Mouse (Mus musculus): ENCODE data around the gene Hist1h2bc.
"Not testable (repeated sequence)": the region's sequence is repeated elsewhere in the genome, so short reads cannot be mapped to it uniquely, and the experiment has no call there.

Gene Hist1h2bc

DNA sequence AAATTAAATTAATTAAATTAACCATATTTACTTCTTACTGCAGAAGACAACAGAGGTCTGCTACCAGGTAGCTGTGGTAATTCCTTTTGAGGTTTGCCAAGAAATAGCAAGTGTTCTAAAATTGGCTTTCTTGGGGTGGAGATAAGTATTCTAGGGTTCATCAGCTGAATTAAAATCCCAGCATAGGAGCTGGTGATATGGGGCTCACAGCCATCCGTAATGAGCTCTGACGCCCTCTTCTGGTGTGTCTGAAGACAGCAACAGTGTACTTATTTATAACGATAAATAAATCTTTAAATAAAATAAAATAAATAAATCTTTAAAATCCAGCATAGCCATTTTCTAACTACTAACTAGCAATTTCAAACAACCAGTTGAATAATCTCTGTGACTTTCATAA, 15.8 kb downstream of the Hist1h2bc start:
- no peak for DNase-seq (ENCODE audit: low read depth, low spot score)

DNA sequence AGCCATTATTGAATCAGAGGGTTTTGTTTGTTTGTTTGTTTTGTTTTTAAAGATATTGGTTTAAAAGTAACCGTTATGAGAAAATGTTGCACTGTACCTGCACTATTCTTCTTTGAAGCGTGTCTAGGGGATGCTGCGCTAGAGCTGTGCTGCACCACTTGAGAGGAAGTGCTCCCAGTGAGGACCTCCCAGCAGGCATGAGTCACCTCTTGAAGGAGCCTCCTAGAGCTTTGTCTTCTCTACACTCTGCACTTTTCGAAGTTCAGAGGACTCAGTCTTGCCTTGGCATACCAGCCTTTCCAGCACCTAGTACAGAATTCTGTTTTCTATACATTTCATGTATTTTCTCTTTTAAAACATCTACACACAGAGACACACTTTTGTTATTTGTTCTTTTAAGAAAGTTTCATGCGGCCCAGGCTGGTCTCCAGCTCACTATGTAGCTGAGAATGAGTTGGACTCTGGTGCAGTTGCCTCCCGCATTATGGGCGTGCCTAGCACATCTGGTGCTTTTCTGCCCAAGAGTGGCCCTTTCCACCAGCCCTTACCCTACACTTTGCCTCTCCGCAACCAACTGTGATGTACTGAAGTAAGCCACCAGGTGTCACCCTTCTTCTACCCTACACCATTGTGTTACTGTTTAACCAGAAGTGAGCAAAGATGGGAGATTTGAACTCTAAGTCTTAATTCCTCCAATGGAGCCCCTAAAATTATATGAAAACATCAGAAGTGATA, 17.0 kb downstream of the Hist1h2bc start:
- DNase-seq (ENCODE audit: low read depth, low spot score), result peak; percentile 75

DNA sequence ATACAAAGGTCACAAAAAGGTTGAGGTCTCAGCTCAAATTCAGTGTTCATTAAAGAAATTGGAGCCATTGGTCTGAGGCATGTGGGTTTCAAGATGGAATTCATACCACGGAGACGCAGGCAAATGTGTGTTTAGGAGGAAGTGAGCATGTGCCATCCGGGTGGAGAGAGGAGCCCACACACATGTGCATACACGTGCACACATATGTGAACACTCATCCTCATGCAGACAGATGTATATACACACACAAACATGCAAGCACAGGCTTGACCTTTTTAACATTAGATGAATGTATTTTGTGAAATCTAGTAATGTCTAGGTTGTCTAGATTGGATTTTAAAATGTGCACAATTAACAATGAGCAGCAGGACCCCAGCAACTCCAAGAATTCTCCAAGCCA, 18.2 kb downstream of the Hist1h2bc start:
- no peak for DNase-seq (ENCODE audit: low read depth, low spot score)

DNA sequence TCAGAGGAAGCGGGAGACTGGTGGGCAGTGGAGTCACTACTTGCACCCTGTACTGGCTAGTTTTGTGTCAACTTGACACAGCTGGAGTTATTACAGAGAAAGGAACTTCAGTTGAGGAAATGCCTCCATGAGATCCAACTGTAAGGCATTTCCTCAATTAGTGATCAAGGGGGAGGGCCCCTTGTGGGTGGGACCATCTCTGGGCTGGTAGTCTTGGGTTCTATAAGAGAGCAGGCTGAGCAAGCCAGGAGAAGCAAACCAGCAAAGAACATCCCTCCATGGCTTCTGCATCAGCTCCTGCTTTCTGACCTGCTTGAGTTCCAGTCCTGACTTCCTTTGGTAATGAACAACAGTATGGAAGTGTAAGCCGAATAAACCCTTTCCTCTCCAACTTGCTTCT, 18.8 kb downstream of the Hist1h2bc start:
- not testable (repeated sequence) for DNase-seq (ENCODE audit: low read depth, low spot score)

DNA sequence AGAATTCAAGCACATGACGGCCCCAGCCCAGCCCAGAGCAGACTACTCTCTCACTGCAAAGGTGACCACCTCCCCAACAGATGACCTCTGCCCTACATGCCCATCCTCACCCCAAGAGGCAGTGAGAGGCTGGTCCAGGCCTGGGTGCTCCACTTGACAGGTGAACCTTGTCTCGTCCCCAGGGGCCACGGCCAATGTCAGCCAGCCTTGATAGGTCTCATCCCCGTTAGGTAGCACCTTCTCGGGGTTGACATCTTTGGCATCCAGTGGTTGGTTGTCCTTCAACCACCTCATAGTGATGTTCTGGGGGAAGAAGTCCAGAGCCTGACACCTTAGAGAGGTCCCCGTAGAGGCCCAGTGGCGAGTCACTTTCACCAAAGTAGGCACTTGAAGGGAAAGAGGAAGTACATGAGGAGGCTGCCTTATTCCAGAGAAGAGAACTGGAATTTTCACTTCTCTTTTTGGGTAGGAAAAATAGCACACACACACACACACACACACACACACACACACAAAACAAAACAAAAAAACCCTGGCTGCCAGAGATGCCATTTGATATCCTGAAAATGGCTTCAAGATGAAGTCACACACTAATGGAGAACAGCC, 21.9 kb downstream of the Hist1h2bc start:
- no peak for DNase-seq (ENCODE audit: low read depth, low spot score)

DNA sequence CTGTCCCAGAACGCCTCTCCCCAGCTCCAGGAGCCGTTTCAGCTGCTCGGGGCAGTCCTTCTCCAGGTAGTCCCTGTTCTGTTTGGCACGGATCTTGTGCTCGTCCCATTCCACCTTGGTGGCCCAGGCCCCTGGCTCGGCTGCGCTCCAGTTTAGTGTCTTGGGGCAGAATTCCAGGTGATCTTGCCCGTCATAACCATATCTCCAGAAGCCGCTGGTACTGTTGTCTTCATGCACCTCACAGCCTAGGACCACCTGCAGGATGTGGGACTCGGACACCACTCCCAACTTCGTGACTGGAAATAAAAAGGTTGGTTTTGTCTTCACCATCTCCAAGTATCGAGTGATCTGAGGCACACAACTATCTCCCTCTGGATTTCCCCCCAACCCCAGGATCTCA, 22.8 kb downstream of the Hist1h2bc start:
- DNase-seq (ENCODE audit: low read depth, low spot score), result no peak

DNA sequence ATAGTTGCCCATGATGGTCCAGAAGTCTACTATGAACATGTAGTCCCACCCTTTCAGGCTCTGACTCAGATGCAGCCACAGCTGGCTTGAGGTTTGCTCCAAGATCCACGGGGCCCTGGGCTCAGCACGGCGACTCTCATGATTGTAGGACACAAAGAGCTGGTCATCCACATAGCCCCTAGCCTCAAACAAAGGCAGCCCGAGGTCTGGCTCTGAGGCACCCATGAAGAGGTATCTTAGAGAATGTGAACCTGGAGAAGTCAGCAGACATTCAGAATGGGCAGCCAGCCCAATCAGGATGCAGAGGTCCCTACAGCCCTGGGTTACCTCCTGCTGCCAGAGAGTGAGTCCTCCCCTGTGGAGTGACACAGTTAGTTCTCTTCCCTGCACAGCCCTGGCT, 24.0 kb downstream of the Hist1h2bc start:
- DNase-seq (ENCODE audit: low read depth, low spot score), result no peak

DNA sequence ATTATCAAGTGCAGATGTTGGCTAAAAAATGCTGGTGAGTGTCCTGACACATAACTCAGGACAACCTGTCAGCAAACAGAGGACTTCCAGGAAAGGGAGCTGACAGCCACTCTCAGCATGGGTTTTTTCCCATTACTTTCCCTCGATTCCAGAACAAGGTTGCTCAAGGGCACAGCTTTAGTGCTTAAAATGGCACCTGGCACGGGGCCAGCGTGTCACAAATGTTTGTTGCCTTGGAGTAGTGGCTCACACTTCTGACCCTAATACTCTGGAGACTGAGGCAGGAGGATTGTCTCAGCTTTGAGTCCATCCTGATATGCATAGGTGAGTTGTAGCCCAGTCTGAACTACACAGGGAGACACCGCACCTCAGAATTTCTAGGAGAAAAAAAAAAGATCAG, 24.7 kb downstream of the Hist1h2bc start:
- DNase-seq (ENCODE audit: low read depth, low spot score), result no peak

DNA sequence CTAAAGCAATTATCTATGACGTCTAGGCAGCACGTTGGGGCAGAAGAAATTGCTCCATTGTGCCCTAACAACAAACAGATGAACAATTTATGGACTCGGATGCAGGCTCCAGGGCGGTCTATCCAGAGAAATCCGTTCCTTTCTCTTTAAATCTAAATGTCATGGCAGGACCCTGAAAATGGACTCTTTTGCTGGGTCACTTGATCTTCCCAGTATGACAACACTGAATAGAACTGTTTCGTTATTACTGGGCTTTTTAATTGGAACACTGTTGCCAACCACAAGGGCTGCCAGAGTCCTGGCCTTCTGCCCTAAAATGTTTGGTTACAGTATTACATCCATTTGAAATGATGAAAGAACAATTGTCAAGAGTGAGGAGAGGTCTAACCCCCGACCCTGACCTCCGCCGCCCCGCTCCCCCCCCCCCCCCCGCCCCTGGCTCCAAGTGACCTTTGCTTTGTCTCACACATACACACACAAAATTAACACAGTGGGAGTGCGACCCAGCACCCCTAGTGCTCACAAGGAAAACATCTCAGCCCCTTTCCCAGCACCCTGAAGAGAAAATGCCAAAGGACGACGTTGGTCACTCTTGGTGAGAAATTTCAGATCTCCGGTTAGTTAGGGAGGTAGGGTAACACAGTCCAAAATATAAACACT, 25.8 kb downstream of the Hist1h2bc start:
- DNase-seq (ENCODE audit: low read depth, low spot score), result no peak

DNA sequence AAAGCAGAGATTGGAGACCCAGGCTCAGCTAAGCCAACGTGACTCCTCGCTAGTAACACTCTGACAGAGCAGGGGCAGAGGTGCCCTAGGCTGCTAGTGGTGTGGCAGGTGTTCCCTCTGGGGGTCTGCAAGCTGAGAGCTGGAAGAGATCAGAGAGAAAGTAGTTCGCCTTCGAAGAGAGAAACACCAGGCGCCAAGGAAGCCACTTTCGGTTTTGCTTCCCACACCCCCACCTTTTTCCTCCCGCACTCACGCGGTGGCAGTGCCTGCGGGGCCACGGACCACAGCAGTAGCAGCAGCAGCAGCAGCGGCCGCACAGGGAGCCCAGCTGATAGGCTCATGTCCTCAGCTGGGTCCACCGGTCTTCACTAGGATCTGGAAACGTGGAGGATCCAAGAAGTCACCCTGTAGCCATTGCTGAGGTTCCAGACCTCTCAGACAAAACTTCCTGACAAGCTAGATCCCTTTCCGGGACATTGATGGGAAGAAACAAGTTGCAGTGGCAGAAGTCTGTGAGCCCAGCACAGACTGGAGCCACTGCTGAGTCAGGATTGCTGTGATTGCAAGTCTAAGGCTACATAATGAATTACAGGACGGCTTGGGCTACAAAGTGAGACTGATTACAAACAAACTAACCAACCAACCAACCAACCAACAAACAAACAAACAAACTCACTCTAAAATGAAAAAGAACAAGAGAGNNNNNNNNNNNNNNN, 26.5 kb downstream of the Hist1h2bc start, which contains the start of gene Hfe:
TSS of gene Hfe (minus strand) at position 481 of the 716 bp plus-strand sequence.
- no peak for DNase-seq (ENCODE audit: low read depth, low spot score)

DNA sequence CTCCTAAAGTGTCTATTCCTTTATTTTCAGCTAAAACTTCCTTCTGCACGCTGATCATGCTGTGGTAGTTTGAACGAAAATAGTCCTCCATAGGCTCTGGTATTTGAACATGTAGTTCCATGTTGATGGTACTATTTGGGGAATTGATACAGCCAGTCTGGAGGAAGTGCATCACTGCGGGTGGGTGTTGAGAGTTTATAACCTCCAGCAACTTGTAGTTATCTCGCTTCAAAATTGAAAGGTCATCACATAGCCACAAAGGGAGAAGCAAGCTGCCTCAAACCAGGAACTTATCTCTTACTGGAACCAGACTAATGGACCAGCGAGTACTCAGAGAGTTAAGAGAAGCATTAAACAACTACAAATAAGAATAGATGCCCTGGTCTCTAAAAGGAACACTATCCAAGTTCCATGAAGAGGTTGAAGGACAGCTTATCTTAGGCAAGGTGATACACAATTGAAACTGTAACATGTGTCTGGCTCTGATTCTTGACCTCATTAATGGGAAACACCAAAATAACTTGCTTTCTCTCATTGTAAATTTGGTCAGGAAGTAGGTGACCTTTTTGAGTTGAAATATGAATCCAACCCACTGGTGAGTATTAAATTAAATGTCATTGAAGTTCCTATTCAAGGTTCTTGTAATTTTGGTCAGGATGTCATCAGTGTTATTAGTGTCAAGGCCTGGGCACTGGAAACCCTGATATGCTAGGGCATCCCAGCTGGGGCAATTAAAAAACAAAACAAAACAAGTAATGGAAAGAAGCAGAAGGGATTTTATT, 32.5 kb downstream of the Hist1h2bc start:
- no peak for DNase-seq (ENCODE audit: low read depth, low spot score)

DNA sequence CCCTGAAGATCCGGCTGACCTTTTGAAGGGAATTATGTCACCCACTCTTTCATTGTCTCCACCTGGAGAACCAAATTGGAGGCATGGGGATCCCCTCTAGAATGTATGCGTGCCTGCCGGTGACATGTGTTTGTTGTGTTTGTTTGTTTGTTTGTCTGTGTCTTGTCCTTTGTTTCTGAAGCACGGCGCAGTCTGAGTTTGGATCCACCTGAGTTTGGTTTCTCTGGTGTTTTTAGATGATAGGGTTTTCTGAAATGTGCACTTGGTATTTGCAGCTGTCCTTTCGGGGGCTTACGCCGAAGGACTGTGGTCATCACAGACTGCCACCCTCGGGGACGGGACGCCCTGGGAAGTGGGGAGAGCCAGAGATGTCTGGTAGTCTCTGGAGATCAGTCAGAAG, 33.2 kb downstream of the Hist1h2bc start:
- no peak for DNase-seq (ENCODE audit: low read depth, low spot score)

DNA sequence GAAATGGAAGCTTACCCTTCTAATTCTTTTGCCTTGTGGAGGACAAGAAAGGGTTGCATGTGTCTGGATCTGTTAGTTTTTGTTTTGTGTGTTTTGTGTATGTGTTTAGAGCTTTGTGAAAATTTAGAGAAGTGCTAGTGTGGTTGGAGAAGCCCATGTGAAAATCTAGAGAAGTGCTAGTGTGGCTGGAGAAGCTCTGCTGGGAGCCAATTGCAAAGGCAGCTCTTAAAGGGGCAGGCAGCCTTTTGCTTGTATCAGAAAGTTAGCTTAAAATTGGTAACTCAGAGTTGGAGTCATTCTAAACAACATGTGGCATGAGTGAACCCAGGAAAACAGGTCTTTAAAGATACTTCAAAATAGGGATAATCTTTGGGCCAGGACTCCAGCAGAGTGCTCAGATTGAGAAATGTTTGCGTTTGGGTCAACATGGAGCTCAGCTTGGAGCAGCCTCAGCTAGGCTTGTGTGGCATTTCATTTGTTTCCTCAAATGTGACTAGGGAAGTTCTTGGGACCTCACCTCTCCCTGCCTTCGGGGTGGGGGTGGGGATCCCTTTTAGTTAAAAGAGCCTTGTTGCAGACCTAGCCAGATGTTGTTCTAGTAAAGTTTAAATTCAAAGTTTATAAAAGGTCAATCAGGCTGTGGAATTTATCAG, 33.7 kb downstream of the Hist1h2bc start:
- DNase-seq (ENCODE audit: low read depth, low spot score), result not testable (repeated sequence)

DNA sequence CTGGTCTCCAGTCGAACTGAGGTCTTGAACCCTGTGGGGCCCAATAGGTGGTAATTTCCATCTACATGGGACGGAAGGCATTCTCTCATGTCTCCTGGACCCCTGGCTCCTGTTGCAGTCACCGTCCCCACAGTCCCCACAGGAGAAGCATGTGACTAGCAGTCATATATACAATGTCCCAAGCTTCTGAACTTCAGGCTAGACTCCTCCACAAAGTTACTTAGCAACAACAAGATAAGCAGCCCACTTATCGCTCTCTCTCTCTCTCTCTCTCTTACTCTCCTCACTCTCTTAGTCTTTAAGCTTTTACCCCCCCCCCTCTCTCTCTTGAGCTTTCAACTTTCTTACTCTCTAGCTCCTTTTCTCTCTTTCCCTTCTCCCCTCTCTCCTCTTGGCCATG, 40.2 kb downstream of the Hist1h2bc start:
- DNase-seq (ENCODE audit: low read depth, low spot score), result no peak

DNA sequence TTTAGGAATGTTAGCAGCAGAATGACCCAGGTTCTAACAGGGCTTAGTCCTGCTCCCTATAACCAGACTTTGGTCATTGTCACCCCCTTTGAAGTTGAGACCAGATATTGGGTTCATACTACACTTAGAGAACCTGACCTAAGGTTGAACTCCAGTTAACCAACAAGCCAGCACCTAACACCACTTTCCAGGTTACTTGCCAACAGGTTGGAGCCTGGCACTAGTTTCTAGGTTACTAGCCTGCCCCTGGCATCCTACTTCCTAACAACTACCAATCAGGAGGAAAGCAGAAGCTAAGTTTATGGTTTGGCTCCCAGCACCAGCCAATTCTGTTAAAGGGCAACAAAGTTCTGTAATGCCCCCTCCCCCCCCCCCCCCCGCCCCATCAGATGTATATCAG, 41.2 kb downstream of the Hist1h2bc start:
- DNase-seq (ENCODE audit: low read depth, low spot score), result no peak

DNA sequence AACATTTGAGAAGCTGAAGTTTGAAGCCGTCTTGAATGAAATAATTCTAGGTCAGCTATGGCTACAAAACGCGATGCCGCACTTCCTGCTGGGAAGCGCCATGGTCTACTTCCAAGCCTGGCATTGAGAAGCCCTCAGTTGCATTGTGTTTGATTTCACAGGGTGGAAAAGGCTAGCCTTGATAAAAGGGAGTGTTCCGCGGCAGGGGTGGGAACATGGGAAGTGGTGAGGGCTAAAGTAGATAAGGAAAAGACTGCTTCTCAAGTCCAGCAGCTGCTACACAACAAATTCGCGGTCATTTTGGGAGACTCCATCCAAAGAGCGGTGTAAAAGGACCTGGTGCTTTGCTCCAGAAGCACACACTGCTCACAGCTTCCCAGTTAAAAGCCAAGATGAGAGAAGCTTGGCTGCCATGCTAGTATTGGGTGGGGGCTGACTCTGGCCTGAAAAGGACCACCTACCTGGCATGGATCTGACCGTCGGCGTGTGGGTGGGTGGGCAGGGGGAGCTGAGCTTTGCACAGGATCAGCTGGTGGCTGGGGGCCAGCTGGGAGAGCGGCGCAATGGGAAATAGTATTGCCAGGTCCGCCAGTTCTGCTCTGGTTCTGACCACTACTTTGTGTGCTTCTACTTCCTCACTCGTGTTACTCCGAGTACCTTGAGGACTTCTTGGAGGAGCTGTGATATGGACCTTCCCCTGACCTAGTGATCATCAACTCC, 44.6 kb downstream of the Hist1h2bc start:
- no peak for DNase-seq (ENCODE audit: low read depth, low spot score)

DNA sequence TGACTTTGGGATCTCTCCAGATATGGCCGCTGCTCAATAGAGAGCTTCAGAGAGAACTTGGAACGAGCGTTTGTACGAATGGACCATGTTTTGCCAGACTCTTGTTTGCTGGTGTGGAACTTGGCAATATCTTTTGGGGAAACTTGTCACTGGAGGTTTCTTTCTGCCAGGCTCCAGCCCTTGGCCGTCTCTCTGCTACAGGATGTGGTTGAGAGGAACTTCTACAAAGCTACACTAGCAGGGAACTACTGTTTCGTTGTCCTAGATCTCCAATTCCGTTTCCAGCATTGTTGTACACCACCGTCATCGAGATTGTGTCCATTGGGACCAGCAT, 45.2 kb downstream of the Hist1h2bc start:
- DNase-seq (ENCODE audit: low read depth, low spot score), result no peak

DNA sequence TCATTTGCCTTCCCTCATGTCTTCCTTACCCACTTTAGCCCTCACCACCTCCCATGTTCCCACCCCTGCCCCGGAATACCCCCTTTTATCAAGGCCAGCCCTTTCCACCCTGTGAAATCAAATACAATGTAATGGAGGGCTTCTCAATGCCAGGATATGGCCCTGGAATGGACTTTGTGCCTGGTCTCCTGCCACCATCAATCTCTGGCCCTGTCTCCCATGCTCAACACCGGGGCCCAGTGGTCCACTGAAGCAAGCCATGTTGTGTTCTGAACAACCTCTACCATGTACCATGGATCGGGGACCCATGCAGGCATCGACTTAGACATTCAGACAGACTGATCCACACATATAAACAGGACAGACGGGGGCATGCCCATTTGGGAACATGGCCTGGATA, 45.7 kb downstream of the Hist1h2bc start:
- DNase-seq (ENCODE audit: low read depth, low spot score), result no peak

DNA sequence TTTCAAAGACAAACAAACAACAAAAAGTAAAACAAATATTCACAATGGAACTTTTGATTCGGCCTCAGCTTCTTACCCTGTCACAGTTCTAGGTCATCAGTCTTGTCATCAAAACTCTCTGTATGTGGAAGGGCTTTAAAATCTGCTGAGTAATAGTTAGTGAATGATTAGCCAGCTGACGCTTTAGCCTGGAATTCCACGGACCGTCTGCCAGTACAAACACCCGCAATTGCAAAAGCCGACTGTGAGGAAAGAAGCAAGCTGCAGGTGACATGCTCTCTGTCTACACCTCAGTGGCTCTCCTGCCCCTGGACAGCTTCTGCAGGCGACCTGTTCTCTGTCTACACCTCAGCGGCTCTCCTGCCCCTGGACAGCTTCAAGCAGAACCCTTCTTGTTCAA, 46.5 kb downstream of the Hist1h2bc start:
- DNase-seq (ENCODE audit: low read depth, low spot score), result no peak

DNA sequence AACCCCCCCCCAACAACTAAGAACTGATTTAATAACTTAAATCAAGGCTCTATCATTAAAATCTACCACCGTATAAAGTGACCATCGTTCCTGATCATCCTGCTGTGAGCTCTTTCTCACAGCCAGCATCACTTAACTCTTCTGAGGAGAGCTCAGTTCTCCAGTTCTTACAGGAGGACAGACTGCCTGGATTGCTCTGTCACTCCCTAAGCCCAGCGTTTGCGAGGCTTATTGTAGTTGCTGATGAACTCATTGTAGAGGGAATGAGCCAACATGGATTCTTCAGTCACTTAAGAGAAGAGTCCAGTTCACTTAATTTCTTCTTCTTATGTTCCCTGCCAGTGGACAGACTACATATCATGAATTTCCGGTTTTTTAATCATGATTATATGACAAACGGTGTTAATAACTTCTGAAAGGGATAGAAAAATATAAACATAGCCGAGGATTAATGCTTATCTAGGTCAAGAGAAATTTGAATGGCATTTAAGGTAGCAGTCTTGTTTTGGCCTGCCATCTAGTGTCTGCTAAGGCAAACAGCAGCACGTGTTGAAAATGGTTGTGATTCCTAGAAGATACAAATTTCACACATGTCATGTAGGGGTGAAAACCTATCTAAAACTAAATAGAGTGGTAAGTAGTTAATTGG, 48.3 kb downstream of the Hist1h2bc start:
- no peak for DNase-seq (ENCODE audit: low read depth, low spot score)

Measured in embryo, embryonic 11.5 days (tissue).